Mouse (Mus musculus) midbrain, embryonic 16.5 days (tissue): ENCODE measurements around the gene Rbm45. TPM values are rescaled to one million over a fixed set of nuclear protein-coding genes. Genes with fewer than 3 reads are reported as not detected.

Source experiments
- ATAC-seq: fragments of 200-750 bp; cut with Nextera tagmentation; 2 replicates; pipeline ENCODE4 v1.8.0; 2017; ENCODE audit warnings: moderate TSS enrichment
- H3K27ac ChIP-seq: fragments of 300-500 bp; sonication (generic); 2 replicates; pipeline ENCODE4 v1.5.1; 2014; ENCODE audit warnings: mild to moderate bottlenecking, low read length, mixed read lengths
- H3K27me3 ChIP-seq: fragments of 300-500 bp; sonication (generic); 2 replicates; pipeline ENCODE4 v1.6.1; 2014; ENCODE audit warnings: low read depth, low read length, mixed read lengths; ENCODE audit not compliant: control insufficient read depth, insufficient read depth
- H3K36me3 ChIP-seq: fragments of 300-500 bp; sonication (generic); 2 replicates; pipeline ENCODE4 v1.6.1; 2014; ENCODE audit warnings: mild to moderate bottlenecking, low read length, moderate library complexity, mixed read lengths; ENCODE audit not compliant: control insufficient read depth, insufficient read depth
- H3K4me1 ChIP-seq: fragments of 300-500 bp; sonication (generic); 2 replicates; pipeline ENCODE4 v1.6.1; 2014; ENCODE audit warnings: mild to moderate bottlenecking, low read length, mixed read lengths; ENCODE audit not compliant: control insufficient read depth, insufficient read depth
- H3K4me2 ChIP-seq: fragments of 300-500 bp; sonication (generic); 2 replicates; pipeline ENCODE4 v1.6.1; 2014; ENCODE audit warnings: mild to moderate bottlenecking, low read length, mixed read lengths
- H3K4me3 ChIP-seq: fragments of 300-500 bp; sonication (generic); 2 replicates; pipeline ENCODE4 v1.5.1; 2014; ENCODE audit warnings: low read depth, mild to moderate bottlenecking, low read length, moderate library complexity, mixed read lengths
- H3K9ac ChIP-seq: fragments of 300-500 bp; sonication (generic); 2 replicates; pipeline ENCODE4 v1.6.1; 2014; ENCODE audit warnings: low read depth, low read length, mixed read lengths
- H3K9me3 ChIP-seq: fragments of 300-500 bp; sonication (generic); replicated peaks from 2 replicates; pipeline ENCODE4 v1.6.1; 2014; ENCODE audit warnings: mild to moderate bottlenecking, low read length, mixed read lengths; ENCODE audit not compliant: control insufficient read depth, poor library complexity, severe bottlenecking
- WGBS: fragments of 180-500 bp; shearing (Covaris S2); extraction: QIAGEN DNeasy Blood & Tissue Kit; methylation state at CpG from one replicate; pipeline ENCODE4 v1.1.7; 2014; 5-methylcytosine and 5-hydroxymethylcytosine counted together
- polyA plus RNA-seq: library from polyadenylated mRNA; unstranded; fragments of >200 nt; fragmentation: Nextera tagmentation; extraction: Ambion mirVana; gene quantifications from 2 replicates; pipeline ENCODE4 v1.2.1, GENCODE M21; 2015

Gene Rbm45
- 17.4 and 17.6 TPM in 2 replicates for polyA plus RNA-seq

- WGBS, result 0% methylated on average over 58 of the region's 61 CpGs
- H3K9me3 ChIP-seq, result no peaks in the 10 kb centered on the region
- ATAC-seq, result peak; percentile 97
These were observed at the start of gene Rbm45 for GRCm38 (mm10) chr2:76369821-76370655. Gene Rbm45 (plus strand): TSS chr2:76369984.

GRCm38 (mm10) chr2:76320336-76320735 lies 49.4 kb upstream of the Rbm45 start:
- H3K9ac ChIP-seq, result no peak overlapping the region

More at GRCm38 (mm10) chr2:76369821-76370655, at the start of gene Rbm45:
- Histone ChIP-seq H3K4me1 (peaks cover 13% of the 10 kb centered on the region), H3K9ac (peak within 1 kb of the TSS; percentile 94), H3K27me3 (no peaks in the 10 kb centered on the region), H3K36me3 (peaks cover 4% of the 10 kb centered on the region; the same call in 1 of the 2 replicates), H3K4me2 (peak within 1 kb of the TSS; percentile 97), H3K4me3 (peak within 1 kb of the TSS; percentile 96), H3K27ac (peak within 1 kb of the TSS; percentile 74)

GRCm38 (mm10) chr2:76323185-76323875 lies 46.5 kb upstream of the Rbm45 start:
- Histone ChIP-seq H3K9me3 (no peaks in the 10 kb centered on the region), H3K4me3 (no peak overlapping the region), H3K4me1 (no peaks in the 10 kb centered on the region), H3K36me3 (no peaks in the 10 kb centered on the region), H3K4me2 (no peak overlapping the region), H3K27ac (no peak overlapping the region), H3K27me3 (no peaks in the 10 kb centered on the region), H3K9ac (no peak overlapping the region)
- 84% methylated on average over 21 of the region's 21 CpGs for WGBS
- ATAC-seq, result no peak

More at GRCm38 (mm10) chr2:76320336-76320735, 49.4 kb upstream of the Rbm45 start:
- ATAC-seq, result no peak
- no peak overlapping the region for H3K4me3 ChIP-seq
- WGBS, result 83% methylated on average over 6 of the region's 6 CpGs
- no peaks in the 10 kb centered on the region for H3K4me1 ChIP-seq
- no peak overlapping the region for H3K27ac ChIP-seq
- no peaks in the 10 kb centered on the region for H3K9me3 ChIP-seq
- H3K4me2 ChIP-seq, result no peak overlapping the region
- no peaks in the 10 kb centered on the region for H3K36me3 ChIP-seq
- H3K27me3 ChIP-seq, result no peaks in the 10 kb centered on the region

GRCm38 (mm10) chr2:76324463-76324862 lies 45.3 kb upstream of the Rbm45 start:
- no peak overlapping the region for H3K4me2 ChIP-seq
- H3K9ac ChIP-seq, result no peak overlapping the region
- H3K36me3 ChIP-seq, result no peaks in the 10 kb centered on the region
- WGBS, result 90% methylated on average over 5 of the region's 5 CpGs
- no peaks in the 10 kb centered on the region for H3K27me3 ChIP-seq
- no peak overlapping the region for H3K27ac ChIP-seq
- H3K9me3 ChIP-seq, result no peaks in the 10 kb centered on the region
- no peak for ATAC-seq
- no peak overlapping the region for H3K4me3 ChIP-seq
- H3K4me1 ChIP-seq, result no peaks in the 10 kb centered on the region

- Histone ChIP-seq H3K36me3 (no peaks in the 10 kb centered on the region), H3K9ac (no peak overlapping the region), H3K27me3 (no peaks in the 10 kb centered on the region), H3K4me3 (no peak overlapping the region), H3K27ac (no peak overlapping the region), H3K4me2 (no peak overlapping the region), H3K9me3 (no peaks in the 10 kb centered on the region), H3K4me1 (no peaks in the 10 kb centered on the region)
- no peak for ATAC-seq
- 89% methylated on average over 3 of the region's 3 CpGs for WGBS
These were observed 43.6 kb upstream of the Rbm45 start for GRCm38 (mm10) chr2:76326161-76326560.

DNA sequence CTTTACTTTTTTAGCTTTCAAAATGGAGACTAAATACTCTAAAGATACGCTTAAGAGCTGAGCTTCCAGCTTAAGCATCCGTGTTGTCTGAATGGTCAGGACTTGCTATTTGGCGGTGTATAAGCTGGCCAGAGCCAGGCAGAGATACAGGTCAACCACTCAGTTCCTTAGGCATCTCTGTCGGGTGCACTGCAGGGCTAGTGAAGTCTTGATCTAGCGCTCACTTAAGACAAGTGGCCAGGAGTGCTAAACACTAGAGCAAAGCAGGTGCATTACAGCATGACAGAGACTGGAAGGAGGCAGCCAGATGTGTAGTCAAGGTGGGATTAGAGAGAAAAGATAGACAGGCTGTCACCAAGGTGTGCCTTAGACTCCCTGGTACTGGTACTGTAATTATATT lies 39.7 kb upstream of the Rbm45 start:
- H3K9me3 ChIP-seq, result no peaks in the 10 kb centered on the region
- 87% methylated on average over 5 of the region's 5 CpGs for WGBS
- ATAC-seq, result no peak

GRCm38 (mm10) chr2:76332161-76332805 lies 37.5 kb upstream of the Rbm45 start:
- Histone ChIP-seq H3K9me3 (no peaks in the 10 kb centered on the region), H3K27ac (no peak overlapping the region), H3K4me2 (no peak overlapping the region), H3K4me3 (no peak overlapping the region), H3K36me3 (no peaks in the 10 kb centered on the region), H3K4me1 (no peaks in the 10 kb centered on the region), H3K27me3 (no peaks in the 10 kb centered on the region), H3K9ac (no peak overlapping the region)
- no peak for ATAC-seq
- WGBS, result 82% methylated on average over 11 of the region's 11 CpGs

More for the DNA sequence above, 39.7 kb upstream of the Rbm45 start:
- no peaks in the 10 kb centered on the region for H3K4me1 ChIP-seq
- H3K4me2 ChIP-seq, result no peak overlapping the region
- no peak overlapping the region for H3K9ac ChIP-seq
- no peaks in the 10 kb centered on the region for H3K27me3 ChIP-seq
- H3K27ac ChIP-seq, result no peak overlapping the region
- no peaks in the 10 kb centered on the region for H3K36me3 ChIP-seq
- no peak overlapping the region for H3K4me3 ChIP-seq

DNA sequence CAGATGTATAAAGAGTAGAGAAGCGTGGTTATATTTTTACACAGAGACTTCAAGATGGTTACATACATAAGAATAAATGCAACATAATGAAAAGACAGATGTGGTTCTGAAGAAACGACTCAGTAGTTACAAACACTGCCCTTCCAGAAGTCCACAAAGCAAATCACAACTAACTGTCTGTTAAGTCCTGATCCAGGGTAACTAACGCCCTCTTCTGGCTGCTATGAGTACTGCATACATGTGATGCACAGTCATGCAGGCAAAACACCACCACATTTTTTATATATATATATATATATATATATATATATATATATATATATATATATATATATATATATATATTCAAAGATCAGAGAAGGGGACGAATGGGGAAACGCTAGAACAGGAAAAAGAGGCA lies 35.2 kb upstream of the Rbm45 start:
- H3K9ac ChIP-seq, result no peak overlapping the region
- H3K27me3 ChIP-seq, result peaks cover 2% of the 10 kb centered on the region
- no peak overlapping the region for H3K4me2 ChIP-seq
- H3K36me3 ChIP-seq, result no peaks in the 10 kb centered on the region
- no peak for ATAC-seq
- H3K27ac ChIP-seq, result no peak overlapping the region
- H3K4me3 ChIP-seq, result no peak overlapping the region
- peaks cover 12% of the 10 kb centered on the region for H3K4me1 ChIP-seq
- 83% methylated on average over 5 of the region's 5 CpGs for WGBS
- no peaks in the 10 kb centered on the region for H3K9me3 ChIP-seq
